Mouse (Mus musculus) layer of hippocampus, adult 9-11 months (tissue): ENCODE data around the gene Plekhg4.

Experiments
- DNase-seq: peaks from one replicate; pipeline ENCODE4 v3.0.0; 2022

Gene Plekhg4

GRCm38 (mm10) chr8:105373032-105373431 lies at the start of gene Plekhg4:
Plekhg4 (plus strand) TSS chr8:105373274.
- DNase-seq = no peak

DNA sequence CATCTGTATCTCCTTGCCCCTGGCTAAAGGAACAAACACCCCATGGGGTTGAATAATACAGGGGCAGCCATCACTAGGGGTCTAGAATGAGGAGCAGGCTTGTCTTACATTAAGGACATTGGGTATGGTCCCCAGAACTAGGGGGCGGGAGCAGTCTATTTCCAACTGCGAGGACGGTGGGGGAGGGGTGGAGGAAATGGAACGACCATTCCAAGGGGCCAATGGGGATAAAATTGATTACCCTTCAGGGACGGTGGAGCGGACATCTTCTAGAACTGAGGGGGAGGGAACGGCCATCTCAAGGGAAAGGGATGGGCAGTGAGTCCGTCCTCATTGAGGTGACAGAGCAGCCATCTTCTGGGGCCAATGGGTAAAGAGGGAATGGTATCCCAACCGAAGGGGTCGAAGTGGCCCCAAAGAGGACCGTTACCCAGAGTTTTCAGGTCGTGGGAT lies 47.4 kb upstream of the Plekhg4 start:
- no peak for DNase-seq

GRCm38 (mm10) chr8:105326141-105326672 lies 46.9 kb upstream of the Plekhg4 start, which contains the start of the genes Lrrc29 and Tmem208:
Lrrc29 (minus strand) TSS chr8:105326278.
Tmem208 (plus strand) TSS chr8:105326354.
- peak; percentile 97 for DNase-seq

GRCm38 (mm10) chr8:105326968-105327367 lies 46.1 kb upstream of the Plekhg4 start:
- DNase-seq = no peak

GRCm38 (mm10) chr8:105330325-105330724 lies 42.7 kb upstream of the Plekhg4 start:
- DNase-seq = no peak

DNA sequence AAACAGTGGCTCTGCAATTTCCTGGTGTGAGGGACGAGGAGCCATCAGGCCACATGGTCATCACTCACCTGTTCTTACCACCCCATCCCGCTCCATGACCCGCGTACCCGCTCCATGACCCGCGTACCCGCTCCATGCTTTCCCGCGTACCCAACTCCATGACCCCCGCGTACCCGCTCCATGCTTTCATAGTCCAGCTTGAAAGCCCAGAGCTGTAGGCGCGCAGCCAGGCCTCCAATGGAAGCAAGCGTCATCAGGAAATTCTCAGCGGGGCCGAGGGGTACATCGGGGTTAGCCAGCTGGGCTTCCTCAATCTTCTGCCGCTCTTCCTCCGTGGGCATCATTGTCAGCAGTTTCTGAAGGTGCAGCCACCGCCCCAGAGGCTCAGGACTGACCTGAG lies 41.6 kb upstream of the Plekhg4 start:
- no peak for DNase-seq

DNA sequence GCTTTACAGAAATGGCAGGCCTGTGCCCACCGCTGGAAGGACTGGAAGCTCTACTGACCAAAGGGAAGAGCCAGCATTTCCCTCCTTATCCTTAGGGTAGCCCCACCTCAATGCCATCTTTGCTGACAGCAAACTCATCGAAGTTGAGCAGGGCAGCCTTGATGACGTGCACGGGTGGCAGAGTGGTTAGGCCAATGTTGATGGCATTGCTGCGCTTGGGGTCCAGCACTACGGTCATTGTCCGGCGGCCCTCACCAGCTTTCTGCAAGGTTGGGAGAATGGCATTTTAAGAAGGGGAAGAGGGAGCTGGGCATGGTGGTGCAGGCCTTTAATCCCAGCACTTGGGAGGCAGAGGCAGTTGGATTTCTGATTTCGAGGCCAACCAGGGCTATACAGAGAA lies 41.1 kb upstream of the Plekhg4 start:
- no peak for DNase-seq

GRCm38 (mm10) chr8:105332523-105332922 lies 40.6 kb upstream of the Plekhg4 start:
- DNase-seq = no peak

GRCm38 (mm10) chr8:105336373-105337130 lies 36.5 kb upstream of the Plekhg4 start:
- no peak for DNase-seq

DNA sequence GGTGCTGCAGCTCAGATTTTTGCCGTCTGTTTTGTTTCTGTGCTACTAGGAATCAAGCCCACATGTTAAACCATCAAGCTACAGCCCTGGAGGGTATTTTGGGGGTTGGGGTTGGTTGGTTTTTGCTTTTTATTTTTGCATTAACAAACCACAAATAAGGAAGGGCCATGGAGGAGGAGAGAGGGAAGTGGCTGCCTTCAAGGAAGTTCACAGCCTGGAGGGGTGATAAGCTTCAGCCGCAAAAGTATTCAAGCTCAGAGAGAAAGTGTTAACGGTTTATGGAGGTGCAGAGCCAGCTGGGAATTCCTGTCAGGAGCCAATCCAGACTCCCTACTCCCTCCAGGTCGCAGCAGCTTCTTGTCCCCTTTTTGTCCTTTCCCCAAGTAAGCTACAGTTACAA lies 34.1 kb upstream of the Plekhg4 start:
- DNase-seq = no peak

DNA sequence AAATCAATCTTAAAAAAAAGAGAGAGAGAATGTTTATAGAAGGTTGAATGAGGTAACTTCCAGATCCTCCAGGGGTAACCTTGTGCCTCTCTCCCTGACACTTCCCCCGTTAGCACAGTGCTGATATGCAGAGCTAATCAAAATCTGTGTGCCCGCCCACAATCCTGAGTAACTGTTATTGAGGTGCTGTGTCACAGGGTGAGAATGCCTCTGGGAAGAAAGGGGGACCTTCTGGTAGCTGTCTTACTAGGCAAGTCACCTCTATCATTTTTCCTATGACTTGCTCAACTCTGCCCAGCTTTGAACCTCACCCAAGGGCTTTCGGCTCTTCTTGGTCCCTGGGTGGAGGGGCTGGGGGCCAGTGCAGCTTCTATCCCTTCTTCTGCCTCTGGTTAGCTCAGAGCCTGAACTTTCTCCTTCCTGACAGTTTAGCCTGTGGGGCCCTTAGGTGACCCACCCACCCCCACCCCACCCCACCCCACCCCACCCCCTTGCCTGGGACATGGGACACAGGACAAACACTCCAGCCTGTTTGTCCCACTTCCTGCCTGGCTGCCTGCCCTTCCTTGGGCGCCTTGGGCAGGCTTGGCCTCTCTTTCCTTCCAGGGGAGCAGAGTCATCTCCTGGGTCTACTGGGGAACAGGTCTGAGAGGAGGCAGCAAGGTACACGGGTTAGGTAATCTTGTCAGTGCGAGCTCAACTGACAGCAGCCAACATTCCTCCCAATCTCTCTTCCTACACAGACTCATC lies 33.0 kb upstream of the Plekhg4 start:
- DNase-seq = no peak

DNA sequence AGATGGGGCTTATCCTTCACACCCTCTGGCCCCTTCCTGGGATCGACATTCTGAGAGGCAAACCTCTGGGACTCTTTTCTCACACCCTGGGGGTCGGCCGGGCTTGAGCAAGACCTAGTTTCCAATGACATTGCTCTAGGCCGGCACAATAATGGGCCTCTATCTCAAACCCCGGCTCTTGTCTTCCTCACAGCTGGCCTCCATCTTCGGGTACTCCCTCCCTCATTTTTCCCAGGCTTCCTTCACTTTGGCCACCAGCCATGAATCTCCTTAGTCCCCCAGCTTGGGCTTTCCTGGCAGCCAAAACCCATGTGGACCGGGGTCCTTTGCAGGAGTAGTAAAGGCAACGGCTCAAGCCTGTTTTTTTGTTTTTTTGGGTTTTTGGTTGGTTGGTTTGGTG lies 31.7 kb upstream of the Plekhg4 start:
- no peak for DNase-seq

DNA sequence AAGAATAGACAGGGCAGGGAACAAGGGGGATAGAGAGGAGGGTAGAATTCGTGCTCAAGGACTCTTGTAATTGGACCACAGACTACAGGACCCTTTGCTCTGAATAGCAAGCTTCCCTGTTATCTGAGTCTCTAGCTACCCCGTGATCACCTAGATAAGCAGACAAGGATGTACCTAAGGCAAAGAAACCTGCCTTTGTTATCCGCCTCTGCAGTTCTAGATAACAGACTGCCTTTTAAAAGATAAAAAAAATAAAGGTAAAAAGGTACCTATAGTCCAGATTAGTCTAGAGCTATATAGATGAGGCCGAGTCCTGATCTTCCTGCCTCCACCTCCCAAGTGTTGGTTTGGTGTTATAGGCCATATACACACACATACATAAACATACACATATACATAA lies 30.3 kb upstream of the Plekhg4 start:
- no peak for DNase-seq

DNA sequence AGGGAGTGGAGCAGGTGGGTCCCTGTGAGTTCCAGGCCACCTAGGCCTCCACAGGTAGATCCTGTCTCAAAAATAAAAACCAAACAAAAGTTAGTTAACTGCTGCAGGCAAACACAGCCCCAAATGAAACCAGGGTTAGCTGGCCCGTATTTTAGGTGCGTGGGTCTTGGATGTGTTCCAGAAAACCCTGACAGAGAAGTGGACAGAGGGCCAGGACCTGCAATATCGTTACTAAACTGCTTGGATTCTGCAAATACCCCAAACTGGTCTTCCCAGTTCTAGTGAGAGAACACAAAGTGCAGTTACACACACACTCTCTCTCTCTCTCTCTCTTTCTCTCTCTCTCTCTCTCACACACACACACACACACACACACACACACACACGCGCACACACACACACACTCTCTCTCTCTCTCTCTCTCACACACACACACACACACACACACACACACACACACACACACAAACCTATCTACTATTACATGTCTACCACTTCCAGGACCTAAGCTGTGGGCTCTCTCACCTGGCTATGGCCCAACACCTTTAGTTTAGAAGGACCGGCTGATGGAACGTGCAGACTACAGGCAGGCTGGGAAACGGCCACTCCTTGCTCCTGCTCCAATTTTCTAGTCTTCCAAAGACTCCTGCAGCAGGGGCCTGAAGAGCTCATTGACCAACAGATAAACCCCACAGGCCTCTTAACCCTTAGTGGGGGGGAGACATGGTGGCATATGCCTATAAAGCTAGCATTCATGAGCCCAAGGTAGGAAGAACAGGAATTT lies 29.1 kb upstream of the Plekhg4 start:
- no peak for DNase-seq

- DNase-seq = peak; percentile 69
Observed at GRCm38 (mm10) chr8:105345061-105345975, 27.8 kb upstream of the Plekhg4 start.

DNA sequence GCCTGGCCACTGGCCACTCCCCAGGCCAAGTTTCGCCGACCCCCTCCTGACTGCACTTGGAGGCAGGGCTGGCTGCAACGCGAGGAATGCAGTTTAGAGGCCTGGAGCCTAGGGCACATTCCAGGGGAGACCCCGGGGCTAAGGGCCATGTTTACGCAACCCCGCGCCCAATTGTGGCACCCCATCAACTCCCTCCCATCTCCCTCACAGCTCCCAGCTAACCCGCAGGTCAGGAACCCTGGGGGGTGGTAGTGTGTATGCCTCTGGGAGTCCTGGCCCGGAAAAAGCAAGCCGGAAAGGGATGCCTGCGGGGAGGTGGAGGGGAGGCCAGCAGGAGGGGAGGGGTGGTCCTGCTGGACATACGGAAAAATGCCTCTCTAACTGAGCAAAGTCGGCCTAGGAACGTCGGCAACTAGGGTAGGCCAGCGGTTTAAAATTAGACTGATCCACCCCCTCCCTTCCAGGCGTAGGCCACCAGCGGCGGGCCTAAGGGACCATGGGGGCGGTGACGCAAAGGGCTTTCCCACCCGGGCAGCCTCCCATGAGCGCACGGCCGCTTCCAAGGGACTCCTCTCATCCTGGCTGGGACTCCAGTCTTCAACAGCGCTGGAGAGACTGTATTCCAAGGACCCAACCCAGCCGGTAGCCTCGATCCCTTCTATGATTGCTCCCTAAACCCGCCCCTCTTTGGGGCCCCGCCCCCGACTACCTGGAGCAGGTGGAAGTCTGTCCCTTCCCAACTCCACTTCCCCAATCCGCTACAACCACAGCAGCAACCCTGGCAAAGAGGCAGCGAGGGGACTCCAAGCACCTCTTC lies 26.3 kb upstream of the Plekhg4 start:
- DNase-seq = no peak

- DNase-seq = peak; percentile 90
Observed at GRCm38 (mm10) chr8:105347428-105348221, 25.4 kb upstream of the Plekhg4 start, which contains the start of gene Fhod1. Fhod1 (minus strand) TSS chr8:105347953.

DNA sequence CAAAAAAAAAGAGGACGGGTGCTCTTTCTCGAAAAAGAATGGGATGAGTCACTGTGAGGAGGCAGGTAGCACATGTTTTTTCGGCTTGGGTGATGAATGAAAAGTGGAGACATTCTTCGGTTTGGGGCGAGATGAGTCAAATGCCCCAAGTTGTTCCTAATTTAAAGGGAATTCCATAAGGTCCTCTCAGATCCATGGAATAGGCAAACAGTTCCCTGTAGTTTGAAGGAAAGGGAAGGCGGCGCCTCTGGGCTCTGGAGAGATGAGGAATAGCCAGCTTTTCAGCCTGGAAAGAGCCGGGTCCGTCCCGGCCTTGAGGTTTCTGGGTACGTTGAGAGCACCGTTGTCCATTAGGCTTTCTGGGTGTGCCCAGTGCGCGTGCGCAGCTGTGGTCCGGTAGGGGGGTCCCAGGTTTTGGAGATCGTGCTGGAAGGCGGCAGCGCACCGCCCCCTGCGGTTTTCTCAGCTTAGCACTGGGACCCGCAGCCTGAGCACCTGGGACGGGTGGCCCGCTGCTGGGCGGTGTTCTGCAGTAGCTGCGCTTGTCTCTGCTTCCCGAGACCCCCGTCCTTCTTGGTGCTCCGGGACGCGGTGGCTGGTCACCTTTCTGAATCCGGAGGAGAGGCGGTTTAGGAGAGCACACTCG lies 24.5 kb upstream of the Plekhg4 start, which contains the start of gene Slc9a5:
TSS of gene Slc9a5 (plus strand) at position 394 of the 646 bp plus-strand sequence.
- no peak for DNase-seq

GRCm38 (mm10) chr8:105349096-105349771 lies 23.8 kb upstream of the Plekhg4 start:
- DNase-seq = no peak
